Mouse (Mus musculus): Measurements from ENCODE around the gene Ttll7.

Gene Ttll7

GRCm38 (mm10) chr3:146994670-146995415 is 142.7 kb downstream of the Ttll7 start:
- DNase-seq (ENCODE audit: low spot score in 2 of 2) = no peak

- no peak for DNase-seq (ENCODE audit: low spot score in 2 of 2)
These were observed 147.0 kb downstream of the Ttll7 start for GRCm38 (mm10) chr3:146999148-146999547.

- no peak for DNase-seq (ENCODE audit: low spot score in 2 of 2)
These were observed 148.8 kb downstream of the Ttll7 start for GRCm38 (mm10) chr3:147000963-147001362.

GRCm38 (mm10) chr3:147001557-147001956 is 149.4 kb downstream of the Ttll7 start:
- no peak for DNase-seq (ENCODE audit: low spot score in 2 of 2)

- no peak for DNase-seq (ENCODE audit: low spot score in 2 of 2)
These were observed 164.3 kb downstream of the Ttll7 start for GRCm38 (mm10) chr3:147016506-147016905.

- no peak for DNase-seq (ENCODE audit: low spot score in 2 of 2)
These were observed 167.3 kb downstream of the Ttll7 start for GRCm38 (mm10) chr3:147019506-147019905.

- DNase-seq (ENCODE audit: low spot score in 2 of 2) = no peak
These were observed 174.1 kb downstream of the Ttll7 start for GRCm38 (mm10) chr3:147026248-147026647.

GRCm38 (mm10) chr3:147028382-147028781 is 176.2 kb downstream of the Ttll7 start:
- DNase-seq (ENCODE audit: low spot score in 2 of 2) = no peak

- no peak for DNase-seq (ENCODE audit: low spot score in 2 of 2)
These were observed 177.6 kb downstream of the Ttll7 start for GRCm38 (mm10) chr3:147029718-147030117.

- DNase-seq (ENCODE audit: low spot score in 2 of 2) = no peak
These were observed 178.2 kb downstream of the Ttll7 start for GRCm38 (mm10) chr3:147030266-147030880.
